Mouse (Mus musculus) regulatory T cell (primary cell): Measurements from ENCODE around the gene 1700020A23Rik.

Experiments
- in situ Hi-C: fragments of 300-600 bp; cut with MboI, MseI; formaldehyde crosslinking; loops from one replicate; pipeline ENCODE4 v1.15.1; 2025; ENCODE audit warnings: high pct_unique_total_duplicates

The 1700020A23Rik gene

GRCm38 (mm10) chr2:130411558-130412495 lies 6.8 kb downstream of the 1700020A23Rik start:
- in situ Hi-C loops = no loop called here

- in situ Hi-C loops = no loop called here
These were observed 7.7 kb downstream of the 1700020A23Rik start for GRCm38 (mm10) chr2:130412775-130413174.

- in situ Hi-C loops = no loop called here
These were observed 9.2 kb downstream of the 1700020A23Rik start for GRCm38 (mm10) chr2:130414094-130414856.

GRCm38 (mm10) chr2:130421781-130422620 lies 16.9 kb downstream of the 1700020A23Rik start:
- in situ Hi-C loops = no loop called here

- in situ Hi-C loops = no loop called here
These were observed 18.5 kb downstream of the 1700020A23Rik start for GRCm38 (mm10) chr2:130423397-130424125.

- in situ Hi-C loops = no loop called here
These were observed 19.2 kb downstream of the 1700020A23Rik start, which contains the start of the genes Vps16 and Pced1a for GRCm38 (mm10) chr2:130424126-130424853. TSS of gene Vps16 (plus strand) at chr2:130424339. TSS of gene Pced1a (minus strand) at chr2:130424701.

GRCm38 (mm10) chr2:130425112-130425511 lies 20.1 kb downstream of the 1700020A23Rik start:
- in situ Hi-C loops = no loop called here

GRCm38 (mm10) chr2:130429851-130430250 lies 24.8 kb downstream of the 1700020A23Rik start:
- in situ Hi-C loops = no loop called here

GRCm38 (mm10) chr2:130430484-130430883 lies 25.4 kb downstream of the 1700020A23Rik start:
- in situ Hi-C loops = no loop called here

GRCm38 (mm10) chr2:130432157-130432556 lies 27.1 kb downstream of the 1700020A23Rik start:
- in situ Hi-C loops = no loop called here

- in situ Hi-C loops = no loop called here
These were observed 28.1 kb downstream of the 1700020A23Rik start for GRCm38 (mm10) chr2:130433152-130433551.

- in situ Hi-C loops = no loop called here
These were observed 31.7 kb downstream of the 1700020A23Rik start for GRCm38 (mm10) chr2:130436769-130437168.

GRCm38 (mm10) chr2:130438861-130439260 lies 33.8 kb downstream of the 1700020A23Rik start:
- in situ Hi-C loops = no loop called here

- in situ Hi-C loops = no loop called here
These were observed 34.9 kb downstream of the 1700020A23Rik start for GRCm38 (mm10) chr2:130439840-130440480.

- in situ Hi-C loops = no loop called here
These were observed 37.1 kb downstream of the 1700020A23Rik start for GRCm38 (mm10) chr2:130442162-130442561.

- in situ Hi-C loops = loop anchor here (5.0 kb wide), 1 partner anchor 114 kb away; the partner anchor contains the start of gene Mrps26
These were observed 43.4 kb downstream of the 1700020A23Rik start for GRCm38 (mm10) chr2:130448449-130448848.

GRCm38 (mm10) chr2:130449021-130449793 lies 44.1 kb downstream of the 1700020A23Rik start:
- in situ Hi-C loops = loop anchor here (5.0 kb wide), 1 partner anchor 113 kb away; the partner anchor contains the start of gene Mrps26

- in situ Hi-C loops = loop anchor here (5.0 kb wide), 1 partner anchor 112 kb away; the partner anchor contains the start of gene Mrps26
These were observed 44.9 kb downstream of the 1700020A23Rik start, which contains the start of gene Ptpra for GRCm38 (mm10) chr2:130449794-130450433. TSS of gene Ptpra (plus strand) at chr2:130450278.
